Mouse (Mus musculus): ENCODE measurements around the gene Ttyh2.

Gene Ttyh2

GRCm38 (mm10) chr11:114764820-114765818, 89.9 kb downstream of the Ttyh2 start, which contains the start of gene Kif19a:
Gene Kif19a, plus strand, starts transcription at chr11:114765388.
- DNase-seq (ENCODE audit: low spot score in 2 of 2) = peak in 1 of 2 experiments; percentile 19

GRCm38 (mm10) chr11:114769911-114770310, 94.7 kb downstream of the Ttyh2 start:
- DNase-seq (ENCODE audit: low spot score in 2 of 2) = no peak
